Mouse (Mus musculus) liver, embryonic 14.5 days (tissue): ENCODE data around the gene Rbm17.

ENCODE experiments used
- CTCF ChIP-seq: IDR thresholded peaks from 2 replicates; pipeline ENCODE4 v1.5.1; 2016; ENCODE audit warnings: antibody characterized with exemption, low read depth, control low read depth
- EP300 ChIP-seq: IDR thresholded peaks from 2 replicates; pipeline ENCODE4 v1.6.1; 2016; ENCODE audit warnings: antibody characterized with exemption, low read depth

DNA sequence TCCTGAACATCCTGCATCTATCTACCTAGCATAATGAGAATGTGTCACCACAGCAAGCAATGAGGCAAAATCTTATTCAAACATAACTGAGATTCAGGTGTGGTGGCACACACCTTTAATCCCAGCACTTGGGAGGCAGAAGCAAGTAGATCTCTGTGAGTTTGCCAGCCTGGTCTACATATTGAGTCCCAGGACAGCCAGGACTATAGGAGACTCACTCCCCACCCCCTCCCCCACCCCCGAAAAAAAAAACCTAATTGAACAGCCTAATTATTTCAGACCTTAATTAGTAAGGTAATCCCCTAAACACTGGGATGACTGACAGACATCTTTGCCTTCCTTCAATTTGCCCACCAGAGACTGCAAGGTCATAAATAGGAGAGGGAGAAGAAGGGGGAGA, 52.2 kb downstream of the Rbm17 start:
- no peak for TF ChIP-seq CTCF
- no peak for TF ChIP-seq EP300
